ENCODE assay signal across 21 mouse cellular contexts in genomic region chr5:91801297-91801980, GRCm38 (mm10).
DNase-seq lines count a peak whose midpoint lies in the region; ATAC-seq and TF ChIP-seq lines count a peak whose summit lies in the region.
"Had no signal": no experiment of that assay in that cellular context is flagged by ENCODE, and none has a peak within 500 bp of the region (broad histone marks: within the 10 kb centered on the region; RNA-seq: fewer than 3 reads in every experiment).

No protein-coding gene starts in this region.

- no peaks in the 10 kb centered on the region for H3K9me3 ChIP-seq in embryonic facial prominence, embryonic 14.5 days (ENCODE audit: control insufficient read depth, low read length)
- no peaks in the 10 kb centered on the region for H3K9me3 ChIP-seq in embryonic facial prominence, embryonic 10.5 days
- no peaks in the 10 kb centered on the region for H3K9me3 ChIP-seq in forebrain, embryonic 16.5 days (ENCODE audit: control insufficient read depth, low read length)
- H3K9me3 ChIP-seq in forebrain, embryonic 10.5 days: no peaks in the 10 kb centered on the region
- H3K9me3 ChIP-seq: embryonic facial prominence, embryonic 12.5 days; hindbrain, embryonic 12.5 days; hindbrain, embryonic 15.5 days had no signal

- TF ChIP-seq CTCF in layer of hippocampus, adult 2 months (conservative IDR thresholded peaks at IDR 0.05): no peak

- no peak overlapping the region for H3K4me2 ChIP-seq in embryonic facial prominence, embryonic 14.5 days (ENCODE audit: low read depth, low read length)
- no peak overlapping the region for H3K4me2 ChIP-seq in forebrain, embryonic 16.5 days (ENCODE audit: low read length)
- H3K4me2 ChIP-seq: embryonic facial prominence, embryonic 12.5 days; heart, embryonic 11.5 days; hindbrain, embryonic 12.5 days; hindbrain, embryonic 15.5 days had no signal

- no peak overlapping the region for H3K27ac ChIP-seq in embryonic facial prominence, embryonic 14.5 days (replicated peaks; ENCODE audit: low read depth, low read length)
- H3K27ac ChIP-seq in embryonic facial prominence, embryonic 10.5 days (replicated peaks): no peak overlapping the region
- H3K27ac ChIP-seq in forebrain, embryonic 16.5 days (ENCODE audit: low read length): no peak overlapping the region
- no peak overlapping the region for H3K27ac ChIP-seq in forebrain, embryonic 10.5 days
- H3K27ac ChIP-seq in layer of hippocampus, adult 2 months: no peak overlapping the region
- H3K27ac ChIP-seq: embryonic facial prominence, embryonic 12.5 days; gastrocnemius, adult 2 months; hindbrain, embryonic 12.5 days; hindbrain, embryonic 15.5 days had no signal

- DNase-seq in embryonic facial prominence, embryonic 14.5 days (ENCODE audit: low spot score): peak; percentile 34
- no peak for DNase-seq in embryonic facial prominence, embryonic 10.5 days (ENCODE audit: low spot score)
- DNase-seq in forebrain, embryonic 10.5 days (ENCODE audit: extremely low spot score, low spot score): no peak
- peak; percentile 22 to 23 for DNase-seq in layer of hippocampus, adult 2 months (ENCODE audit: low spot score in 2 of 2)
- DNase-seq in layer of hippocampus, postnatal 25 days (ENCODE audit: extremely low spot score in 1 of 2, low spot score in 1 of 2): no peak
- DNase-seq: adrenal gland, adult 8-10 months; adrenal gland, postnatal 25 days; cerebellum, adult 18-20 months; cerebellum, adult 9-10 months; cerebellum, postnatal 14 days; gastrocnemius, adult 2 months; gastrocnemius, postnatal 14 days; heart, adult 11 months had no signal

- H3K9ac ChIP-seq in embryonic facial prominence, embryonic 14.5 days (ENCODE audit: low read depth, low read length): no peak overlapping the region
- H3K9ac ChIP-seq in forebrain, embryonic 16.5 days (replicated peaks; ENCODE audit: low read depth, low read length): no peak overlapping the region
- H3K9ac ChIP-seq: embryonic facial prominence, embryonic 12.5 days; hindbrain, embryonic 12.5 days; hindbrain, embryonic 15.5 days had no signal

- no peaks in the 10 kb centered on the region for H3K36me3 ChIP-seq in embryonic facial prominence, embryonic 14.5 days (ENCODE audit: control insufficient read depth, insufficient read depth, low read length)
- no peaks in the 10 kb centered on the region for H3K36me3 ChIP-seq in embryonic facial prominence, embryonic 10.5 days (replicated peaks)
- no peaks in the 10 kb centered on the region for H3K36me3 ChIP-seq in forebrain, embryonic 16.5 days (ENCODE audit: control insufficient read depth, insufficient read depth)
- H3K36me3 ChIP-seq in forebrain, embryonic 10.5 days (replicated peaks): no peaks in the 10 kb centered on the region
- H3K36me3 ChIP-seq: embryonic facial prominence, embryonic 12.5 days; hindbrain, embryonic 12.5 days; hindbrain, embryonic 15.5 days had no signal

- 80% methylated on average over 3 of the region's 3 CpGs for WGBS in embryonic facial prominence, embryonic 14.5 days
- WGBS in embryonic facial prominence, embryonic 10.5 days: 92% methylated on average over 3 of the region's 3 CpGs
- 68% methylated on average over 3 of the region's 3 CpGs for WGBS in forebrain, embryonic 16.5 days
- 90% methylated on average over 3 of the region's 3 CpGs for WGBS in forebrain, embryonic 10.5 days

- ATAC-seq in embryonic facial prominence, embryonic 14.5 days (ENCODE audit: low read depth): no peak; the same call in 1 of the 2 replicates
- peak; percentile 77 for ATAC-seq in forebrain, embryonic 16.5 days
- ATAC-seq: activated CD4-positive, CD25-positive, alpha-beta regulatory T cell, adult 4 months; intestine, postnatal 0 days had no signal

- H3K4me1 ChIP-seq in embryonic facial prominence, embryonic 14.5 days (ENCODE audit: control insufficient read depth, insufficient read depth, low read length): no peaks in the 10 kb centered on the region
- H3K4me1 ChIP-seq in embryonic facial prominence, embryonic 10.5 days: no peaks in the 10 kb centered on the region
- no peaks in the 10 kb centered on the region for H3K4me1 ChIP-seq in forebrain, embryonic 16.5 days (replicated peaks; ENCODE audit: control insufficient read depth, insufficient read depth, low read length)
- no peaks in the 10 kb centered on the region for H3K4me1 ChIP-seq in forebrain, embryonic 10.5 days
- H3K4me1 ChIP-seq: embryonic facial prominence, embryonic 12.5 days; hindbrain, embryonic 12.5 days; hindbrain, embryonic 15.5 days had no signal

- H3K27me3 ChIP-seq in embryonic facial prominence, embryonic 14.5 days (replicated peaks; ENCODE audit: control insufficient read depth, insufficient read depth, low read length): no peaks in the 10 kb centered on the region
- no peaks in the 10 kb centered on the region for H3K27me3 ChIP-seq in embryonic facial prominence, embryonic 10.5 days (replicated peaks; ENCODE audit: low read depth, poor library complexity, severe bottlenecking)
- no peaks in the 10 kb centered on the region for H3K27me3 ChIP-seq in forebrain, embryonic 16.5 days (replicated peaks; ENCODE audit: control insufficient read depth, insufficient read depth, low read length)
- H3K27me3 ChIP-seq in forebrain, embryonic 10.5 days (ENCODE audit: poor library complexity, severe bottlenecking): no peaks in the 10 kb centered on the region
- H3K27me3 ChIP-seq: embryonic facial prominence, embryonic 12.5 days; hindbrain, embryonic 12.5 days; hindbrain, embryonic 15.5 days had no signal

- no peak overlapping the region for H3K4me3 ChIP-seq in embryonic facial prominence, embryonic 14.5 days (ENCODE audit: low read depth, low read length)
- no peak overlapping the region for H3K4me3 ChIP-seq in embryonic facial prominence, embryonic 10.5 days
- no peak overlapping the region for H3K4me3 ChIP-seq in forebrain, embryonic 16.5 days (replicated peaks; ENCODE audit: low read length)
- no peak overlapping the region for H3K4me3 ChIP-seq in forebrain, embryonic 10.5 days
- no peak overlapping the region for H3K4me3 ChIP-seq in layer of hippocampus, adult 2 months
- H3K4me3 ChIP-seq: embryonic facial prominence, embryonic 12.5 days; erythroblast, embryonic 14.5 days; gastrocnemius, adult 2 months; hindbrain, embryonic 12.5 days; hindbrain, embryonic 15.5 days had no signal

Comparison
In these comparisons a context has a peak if more than half of its experiments do, and no peak if none do; other contexts are left out.
1. DNase-seq: peak in embryonic facial prominence, embryonic 14.5 days (single experiment) and layer of hippocampus, adult 2 months (2 of 2); none in embryonic facial prominence, embryonic 10.5 days (single experiment), forebrain, embryonic 10.5 days (single experiment) and layer of hippocampus, postnatal 25 days (0 of 2).